Mouse (Mus musculus): Measurements from ENCODE around the gene Vcam1.

Vcam1 gene

DNA sequence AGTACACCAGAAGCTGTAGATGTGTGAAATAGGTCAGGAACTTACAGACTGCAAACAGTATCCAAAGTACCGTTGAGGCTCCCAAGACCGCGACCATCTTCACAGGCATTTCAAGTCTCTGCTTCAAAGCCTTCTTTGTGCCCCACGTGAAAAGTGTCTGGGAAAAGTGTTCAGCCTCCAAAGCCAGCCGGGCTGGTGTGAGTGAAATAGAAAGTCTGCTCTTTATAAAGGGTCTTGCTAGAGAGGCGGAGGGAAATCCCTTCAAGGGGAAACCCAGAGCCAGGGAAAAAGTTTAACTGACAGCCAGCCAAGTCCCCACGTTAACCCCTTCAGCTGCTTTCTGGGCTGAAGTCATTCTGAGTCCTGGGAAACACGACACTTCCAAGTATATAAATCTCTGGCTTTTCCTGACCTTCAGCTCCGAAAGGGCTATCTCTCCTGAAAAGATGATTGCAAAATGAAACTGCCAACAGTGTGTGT, at the start of gene Vcam1:
Gene Vcam1, minus strand, starts transcription at position 430 of the 480 bp plus-strand sequence.
- DNase-seq (ENCODE audit: extremely low spot score, low spot score) = peak; percentile 54

DNA sequence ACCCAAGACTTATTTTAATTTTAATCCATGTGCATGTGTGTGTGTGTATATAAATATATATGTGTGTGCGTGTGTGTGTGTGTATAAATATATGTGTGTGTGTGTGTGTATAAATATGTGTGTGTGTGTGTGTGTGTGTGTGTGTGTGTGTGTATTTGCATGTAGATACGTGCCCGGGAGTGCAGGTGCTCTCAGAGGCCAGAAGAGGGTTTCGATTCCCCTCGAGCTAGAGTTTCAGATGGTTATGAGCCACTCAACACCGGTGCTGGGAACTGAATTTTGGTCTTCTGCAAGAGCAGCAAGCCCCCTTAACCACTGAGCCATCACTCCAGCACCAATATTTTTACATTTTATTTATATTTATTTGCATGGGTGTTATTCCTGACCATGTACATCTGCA, 45.6 kb upstream of the Vcam1 start:
- DNase-seq (ENCODE audit: extremely low spot score, low spot score) = no peak

DNA sequence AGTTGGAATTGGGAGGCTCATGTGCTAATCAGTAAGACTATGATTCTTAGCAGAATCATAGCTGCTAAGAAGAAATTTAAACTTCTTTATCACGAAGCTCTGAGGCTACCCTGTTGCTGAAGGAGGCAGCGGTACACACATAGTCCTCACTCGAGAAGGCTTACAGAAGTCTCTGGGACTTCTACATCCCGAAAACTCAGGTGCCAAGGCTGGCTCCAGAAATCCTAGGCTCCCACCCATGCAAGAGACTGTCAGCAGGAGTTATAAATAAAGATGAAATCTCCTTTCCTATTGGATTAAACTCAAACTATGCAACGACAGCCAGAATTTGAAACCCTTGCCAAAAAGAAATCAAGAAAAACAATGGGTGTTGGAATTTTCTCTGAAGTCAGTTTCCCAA, 42.0 kb upstream of the Vcam1 start:
- DNase-seq (ENCODE audit: extremely low spot score, low spot score) = no peak

DNA sequence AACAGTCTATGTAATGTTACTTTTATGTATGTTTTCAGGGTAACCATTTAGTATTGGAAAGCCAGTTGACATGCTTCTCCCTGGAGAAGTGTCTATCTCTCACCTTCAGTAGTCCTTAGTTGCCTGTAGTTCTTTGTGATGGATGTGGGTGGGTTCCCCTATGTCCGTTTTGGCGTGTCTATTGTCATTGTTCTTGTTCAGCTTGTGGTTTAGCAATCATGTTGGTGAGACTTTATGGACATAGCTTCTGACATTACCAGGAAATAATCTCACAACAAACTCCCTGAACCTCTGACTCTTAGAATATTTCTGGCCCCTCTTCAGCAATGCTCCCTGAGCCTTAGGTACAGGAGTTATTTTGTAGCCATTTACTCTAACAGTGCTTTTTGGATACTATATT, 38.6 kb upstream of the Vcam1 start:
- no peak for DNase-seq (ENCODE audit: extremely low spot score, low spot score)

DNA sequence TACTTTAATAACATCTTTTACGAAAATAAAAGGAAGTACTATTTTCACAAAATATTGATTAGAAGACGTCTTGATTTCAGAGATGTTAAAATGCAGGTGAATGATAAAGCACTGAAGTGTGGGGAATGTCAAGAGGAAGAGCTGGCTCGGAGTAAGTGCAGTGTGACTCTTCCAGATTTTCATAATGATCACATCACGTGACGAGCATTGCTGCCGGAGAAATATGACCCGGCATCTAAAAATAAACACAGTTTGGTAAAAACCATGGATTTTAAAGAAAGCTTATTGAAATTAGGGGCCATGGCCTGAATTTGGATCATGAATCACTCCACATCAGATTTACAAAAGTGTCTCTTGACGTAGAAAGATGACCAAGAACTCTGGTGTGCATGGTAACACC, 36.8 kb upstream of the Vcam1 start:
- DNase-seq (ENCODE audit: extremely low spot score, low spot score) = no peak

DNA sequence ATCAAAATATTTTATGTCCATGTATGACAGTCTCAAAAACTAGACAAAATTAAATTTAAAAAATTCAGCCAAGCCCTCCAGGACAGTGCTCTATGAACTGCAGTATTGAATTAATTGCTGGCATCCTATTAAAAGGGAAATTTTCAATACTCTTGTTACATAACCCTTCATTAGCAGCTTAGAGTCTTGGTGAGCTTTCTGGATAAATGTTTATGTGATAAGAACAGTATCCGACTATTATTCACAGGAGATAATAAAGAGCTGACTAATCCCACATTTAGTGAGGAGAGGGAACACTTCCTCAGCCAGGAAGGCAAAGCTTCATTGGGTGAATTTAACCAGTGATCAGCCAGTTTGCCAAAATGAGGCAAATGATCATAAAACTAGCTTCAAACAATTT, 35.5 kb upstream of the Vcam1 start:
- DNase-seq (ENCODE audit: extremely low spot score, low spot score) = no peak

DNA sequence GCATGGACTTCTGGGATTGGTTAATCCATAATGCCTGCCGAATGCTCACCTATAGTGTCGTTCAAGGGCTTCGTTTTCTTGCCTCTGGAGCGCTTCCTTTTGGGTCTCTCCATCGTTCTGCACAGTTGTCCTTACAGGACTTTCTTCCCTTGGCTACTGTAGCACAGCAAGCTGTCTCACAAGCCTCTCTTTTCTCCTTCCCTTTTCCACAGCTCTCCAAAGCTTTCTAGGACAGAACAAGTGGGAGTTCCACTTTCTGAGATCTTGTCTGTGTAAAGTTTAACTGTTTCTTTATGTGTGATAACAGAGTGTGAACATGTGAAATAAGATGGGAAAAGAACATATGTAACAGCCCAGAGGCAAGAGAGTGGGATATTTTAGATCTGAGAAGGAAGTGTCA, 34.0 kb upstream of the Vcam1 start:
- no peak for DNase-seq (ENCODE audit: extremely low spot score, low spot score)

DNA sequence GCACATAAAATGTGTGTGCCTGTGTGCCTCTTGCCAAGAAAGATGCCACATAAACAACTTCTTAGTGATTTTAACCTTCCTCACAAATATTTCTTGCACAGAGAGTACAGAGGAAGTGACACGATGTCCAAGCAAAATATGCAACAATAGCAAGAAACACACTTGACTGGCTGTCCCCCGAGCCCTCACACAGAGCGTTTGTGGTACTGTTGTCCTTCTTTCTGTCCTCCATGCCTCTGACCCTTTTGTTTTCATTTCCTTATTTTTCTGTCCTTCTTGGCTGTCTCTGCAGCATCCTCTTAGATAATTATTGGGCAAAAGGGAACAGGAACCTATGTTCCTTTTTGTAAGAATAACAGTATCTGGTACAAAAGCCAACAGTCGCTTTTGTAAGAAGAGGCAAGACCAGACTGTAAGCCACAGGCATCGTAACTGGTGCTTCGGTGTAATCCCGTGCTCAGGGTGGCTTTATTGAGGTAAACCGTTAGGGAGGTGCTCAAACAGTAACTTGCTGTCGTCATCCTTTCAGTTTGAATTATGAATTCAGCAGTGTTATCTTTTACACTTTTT, 32.7 kb upstream of the Vcam1 start:
- no peak for DNase-seq (ENCODE audit: extremely low spot score, low spot score)

DNA sequence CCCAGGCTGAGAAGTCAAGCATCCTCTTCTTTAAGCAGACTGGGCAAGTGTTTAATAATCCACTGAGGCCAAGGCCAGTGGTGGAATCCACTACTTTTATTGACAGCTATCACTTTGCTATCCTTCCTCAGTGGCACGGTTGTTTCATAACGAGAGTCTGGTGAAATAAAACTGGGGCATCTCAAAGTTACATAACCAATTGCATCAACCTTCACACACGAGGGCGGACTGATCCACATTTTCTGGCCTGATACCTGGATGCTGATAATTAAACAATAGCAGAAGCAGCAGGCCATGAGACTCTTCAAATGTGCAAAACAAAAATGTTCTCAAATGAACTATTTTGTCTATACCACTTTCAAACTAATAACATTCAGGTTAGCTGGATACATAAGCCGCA, 29.9 kb upstream of the Vcam1 start:
- DNase-seq (ENCODE audit: extremely low spot score, low spot score) = no peak

DNA sequence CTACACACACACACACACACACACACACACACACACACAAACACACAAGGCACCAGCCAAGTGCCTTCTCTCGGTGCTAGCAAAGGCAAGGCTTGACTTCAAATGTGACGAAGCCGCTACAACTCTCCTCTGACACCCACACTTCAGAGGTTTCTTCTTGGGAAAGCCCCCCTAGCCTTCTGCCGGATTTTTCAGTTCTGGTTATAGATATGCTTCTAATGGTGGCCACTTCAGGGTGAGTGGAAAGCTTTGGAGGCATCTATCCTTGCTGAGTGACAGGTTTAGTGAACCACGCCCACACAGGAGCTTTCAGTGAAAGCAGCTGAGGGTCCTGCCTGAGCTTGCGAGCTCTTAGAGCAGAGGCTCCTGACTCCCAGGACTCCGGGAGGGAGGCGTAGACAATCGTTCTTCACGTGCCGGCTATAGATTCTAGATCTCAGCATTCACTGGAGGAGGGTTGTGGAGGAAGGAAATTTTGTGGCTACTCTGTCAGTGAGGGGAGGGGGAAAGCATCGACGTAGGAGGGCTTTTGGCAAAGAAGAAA, 28.0 kb upstream of the Vcam1 start:
- DNase-seq (ENCODE audit: extremely low spot score, low spot score) = no peak

DNA sequence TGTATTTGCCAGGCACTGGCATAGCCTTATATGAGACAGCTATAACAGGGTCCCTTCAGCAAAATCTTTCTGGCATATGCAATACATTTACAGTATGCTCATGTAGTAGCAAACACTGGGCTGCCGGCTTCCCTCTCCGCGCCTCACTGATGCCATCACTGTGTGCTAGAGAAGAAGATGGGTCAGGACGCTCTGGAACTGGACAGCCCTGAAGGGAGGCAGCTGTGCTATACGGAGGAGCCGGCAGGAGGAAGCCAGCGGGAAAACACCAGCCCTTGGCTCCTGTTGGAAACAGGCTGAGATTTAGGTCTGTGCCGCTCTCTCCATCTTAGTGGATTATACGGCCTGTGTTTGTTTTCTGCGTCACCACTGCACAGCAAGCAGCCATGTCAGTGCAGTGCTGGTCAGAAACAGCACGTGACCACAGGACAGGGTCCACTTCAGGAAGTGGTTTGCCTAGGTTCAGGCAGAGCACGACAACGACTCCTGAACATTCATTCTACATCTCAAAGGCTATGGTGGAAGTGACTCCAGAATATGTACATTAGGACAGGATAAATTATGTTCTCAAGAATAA, 20.7 kb upstream of the Vcam1 start:
- no peak for DNase-seq (ENCODE audit: extremely low spot score, low spot score)

DNA sequence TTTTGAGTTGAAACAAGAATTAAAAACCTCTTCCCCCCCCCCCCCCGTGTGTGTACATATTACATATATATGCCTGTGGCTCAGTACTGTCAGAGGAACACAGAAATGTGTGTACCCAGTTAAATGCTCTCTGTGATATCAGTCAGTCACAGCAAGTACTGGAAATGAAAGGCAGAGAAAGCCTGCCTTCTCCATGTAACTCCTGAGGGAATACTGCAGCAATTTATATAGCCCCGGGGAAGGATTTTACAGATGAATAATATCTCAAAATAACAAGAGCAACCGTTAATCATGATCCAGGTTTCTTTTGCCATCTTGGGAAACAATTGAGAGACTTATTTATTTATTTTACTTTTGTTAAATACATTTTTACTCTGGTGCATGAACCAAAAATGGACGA, 19.6 kb upstream of the Vcam1 start:
- no peak for DNase-seq (ENCODE audit: extremely low spot score, low spot score)

DNA sequence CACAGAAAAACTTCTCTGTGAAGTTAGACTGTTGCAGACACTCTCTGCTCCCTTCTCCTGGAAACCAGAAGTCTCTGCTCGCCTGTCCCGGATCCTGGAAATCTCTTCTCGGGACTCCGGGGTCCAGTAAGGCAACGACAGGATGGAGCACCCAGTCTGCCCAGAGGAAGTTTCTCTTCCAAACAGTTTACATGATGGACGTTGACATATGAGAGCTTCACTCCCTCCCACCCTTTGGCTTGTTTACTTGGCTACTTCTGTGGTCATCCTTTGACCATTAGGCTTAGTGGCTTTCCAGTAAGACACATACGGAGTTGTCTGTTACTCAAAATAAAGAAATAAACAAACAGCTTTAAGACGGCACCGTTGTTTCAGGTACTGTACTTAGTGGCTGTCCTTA, 19.2 kb upstream of the Vcam1 start:
- no peak for DNase-seq (ENCODE audit: extremely low spot score, low spot score)

DNA sequence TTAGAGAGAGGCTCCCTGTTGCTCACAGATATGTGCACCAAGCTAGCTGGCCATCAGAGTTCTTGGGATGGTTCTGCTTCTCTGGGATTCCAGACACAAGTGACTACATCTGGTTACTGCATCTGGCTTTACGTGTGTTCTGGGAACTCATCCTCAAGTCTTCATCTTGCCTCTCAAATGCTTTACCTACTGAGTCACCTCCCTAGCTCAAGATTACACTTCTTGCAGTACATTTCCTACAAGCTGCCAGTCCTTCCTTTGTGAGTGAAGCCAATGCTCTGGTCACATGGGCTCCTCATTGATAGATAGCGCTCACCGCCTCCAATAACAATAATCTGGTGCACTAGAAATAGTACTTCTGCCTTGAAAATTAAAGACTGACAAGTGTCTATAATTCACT, 11.7 kb upstream of the Vcam1 start:
- no peak for DNase-seq (ENCODE audit: extremely low spot score, low spot score)

DNA sequence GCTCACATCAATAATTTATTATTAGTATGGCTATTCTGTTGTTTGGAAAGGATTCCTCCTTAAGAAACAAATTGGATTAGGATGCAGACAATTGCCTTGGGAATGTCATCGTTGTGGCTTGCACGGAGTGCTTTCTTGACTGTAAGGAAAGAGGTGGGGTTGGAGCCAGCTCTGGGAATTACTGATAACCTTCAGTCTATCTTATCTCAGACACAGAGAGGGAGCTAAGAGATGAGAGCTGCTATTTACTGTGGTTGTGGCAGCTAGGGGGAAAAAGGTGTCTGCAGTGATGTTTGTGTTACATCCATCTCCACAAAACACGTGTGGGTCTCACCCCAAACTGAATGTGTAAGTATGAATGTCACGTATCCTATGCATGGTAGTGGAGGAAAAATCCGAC, 9.5 kb upstream of the Vcam1 start:
- no peak for DNase-seq (ENCODE audit: extremely low spot score, low spot score)

DNA sequence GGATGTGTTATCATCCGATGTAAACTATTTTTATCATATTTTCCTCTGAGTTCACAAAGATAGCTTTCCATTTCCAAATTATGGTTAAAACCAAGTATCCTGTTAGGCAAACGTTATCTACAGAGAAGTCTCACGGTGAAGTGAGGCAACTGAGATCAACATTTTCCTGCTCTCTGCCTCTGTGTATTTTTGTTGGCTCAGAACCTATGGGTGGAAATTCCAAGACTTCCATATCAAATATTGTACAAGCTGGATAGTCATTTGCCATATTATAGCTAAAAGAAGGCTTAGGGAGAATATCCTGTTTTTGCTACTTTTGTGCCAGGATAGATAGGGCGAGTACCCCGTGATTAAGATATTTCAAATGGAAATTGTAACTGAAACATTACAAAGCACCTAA, 8.6 kb upstream of the Vcam1 start:
- DNase-seq (ENCODE audit: extremely low spot score, low spot score) = no peak

DNA sequence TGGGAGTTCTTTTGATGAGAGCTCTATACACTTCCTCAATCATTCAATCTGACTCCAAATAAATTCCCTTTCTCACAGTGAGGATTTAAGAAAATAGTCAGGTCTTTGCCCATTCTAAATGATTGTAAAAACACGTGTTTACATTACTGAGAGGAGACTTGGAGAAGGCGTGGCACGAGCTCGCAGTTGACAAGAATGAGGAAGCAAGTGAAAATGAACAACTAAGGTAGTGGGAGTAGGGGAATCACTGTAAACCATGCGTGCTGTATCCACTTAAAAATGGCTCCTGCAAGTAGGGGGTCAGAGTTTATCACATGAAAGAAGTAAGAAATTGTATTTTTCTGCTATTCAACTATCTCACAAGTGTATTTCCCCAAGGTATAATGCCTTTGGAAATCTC, 3.9 kb upstream of the Vcam1 start:
- DNase-seq (ENCODE audit: extremely low spot score, low spot score) = no peak

DNA sequence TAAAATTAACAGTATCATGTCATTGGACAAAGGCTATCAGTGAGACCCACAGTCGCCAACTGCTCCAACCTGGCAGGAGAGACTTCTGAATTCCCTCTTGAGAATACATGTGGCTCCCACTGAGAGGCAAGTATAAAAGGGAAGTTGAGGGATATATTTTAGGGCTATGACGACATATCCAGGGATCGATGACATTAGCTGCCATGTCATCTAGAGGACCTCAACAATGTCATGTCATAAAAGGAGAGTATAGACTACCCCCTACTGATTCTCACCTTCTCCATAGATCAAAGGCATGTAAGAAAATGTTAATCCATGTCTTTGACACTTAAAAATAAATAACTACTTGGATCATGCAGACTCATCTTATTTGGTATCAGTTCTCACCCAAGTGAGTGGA, 1.2 kb upstream of the Vcam1 start:
- DNase-seq (ENCODE audit: extremely low spot score, low spot score) = no peak

DNA sequence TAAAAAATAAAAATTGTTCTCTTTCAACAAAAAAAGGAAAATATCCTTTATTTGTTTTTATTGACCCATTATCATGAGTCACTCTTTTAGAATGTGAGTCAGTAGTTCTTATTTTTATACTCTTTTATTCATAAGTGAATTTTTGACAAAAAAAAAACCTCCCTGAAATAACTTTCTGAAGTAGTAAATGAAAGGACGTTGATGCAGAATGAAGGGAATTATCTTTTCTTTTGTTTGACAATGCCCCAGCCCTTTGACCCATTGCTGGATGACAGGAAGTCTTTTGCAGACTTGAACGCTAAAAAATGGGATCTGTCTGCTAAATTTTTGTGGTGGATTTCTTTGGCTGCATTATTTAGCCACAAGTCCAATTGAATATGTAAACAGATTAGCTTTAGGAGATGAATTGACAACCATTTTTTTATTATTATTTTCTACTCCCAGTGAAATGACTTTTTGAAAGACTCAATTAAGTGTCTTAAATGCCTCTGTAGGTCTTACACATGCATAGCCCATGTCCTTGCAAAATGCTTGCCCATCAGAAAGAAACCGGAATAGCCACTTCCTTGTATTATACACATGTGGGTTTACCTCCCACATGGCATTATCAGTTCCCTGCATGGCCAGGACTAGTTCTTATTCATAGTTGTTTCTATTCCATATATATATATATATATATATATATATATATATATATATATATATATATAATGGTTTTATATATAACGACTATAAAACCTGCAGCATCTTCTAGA, 530 bp upstream of the Vcam1 start:
- no peak for DNase-seq (ENCODE audit: extremely low spot score, low spot score)

DNA sequence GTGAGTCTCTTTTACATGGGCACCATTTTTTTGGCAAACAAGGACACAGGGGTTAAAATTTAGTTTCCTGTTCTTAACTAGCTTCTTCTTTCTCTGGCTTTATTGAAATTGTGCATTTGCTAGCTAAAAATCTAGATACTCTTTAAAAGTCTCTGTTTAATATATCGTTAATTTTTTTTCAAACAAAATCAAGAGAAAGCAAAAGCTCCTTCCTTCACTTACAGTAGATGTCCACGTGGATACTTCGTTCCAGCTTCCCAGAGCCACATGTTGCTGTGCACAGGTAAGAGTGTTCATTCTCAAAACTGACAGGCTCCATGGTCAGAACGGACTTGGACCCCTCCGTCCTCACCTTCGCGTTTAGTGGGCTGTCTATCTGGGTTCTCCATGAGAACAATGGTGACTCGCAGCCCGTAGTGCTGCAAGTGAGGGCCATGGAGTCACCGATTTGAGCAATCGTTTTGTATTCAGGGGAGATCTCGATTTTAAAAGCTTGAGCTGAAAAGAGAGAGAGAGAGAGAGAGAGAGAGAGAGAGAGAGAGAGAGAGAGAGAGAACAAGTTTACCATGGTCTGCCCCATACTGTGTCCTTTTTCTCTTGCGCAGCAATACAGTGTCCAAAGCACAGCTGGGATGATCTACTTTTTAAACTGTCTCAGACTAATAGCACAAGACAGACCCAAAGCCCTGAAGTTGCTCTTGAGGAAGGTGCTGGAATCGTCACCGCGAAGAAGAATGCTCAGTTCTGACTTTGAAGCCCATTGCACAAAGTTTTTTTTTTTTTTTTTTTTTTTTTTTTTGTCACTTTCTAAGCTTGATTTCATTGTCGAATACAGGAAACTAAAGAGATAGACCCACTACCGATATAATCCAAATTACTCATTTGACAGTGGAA, 930 bp downstream of the Vcam1 start:
- no peak for DNase-seq (ENCODE audit: extremely low spot score, low spot score)

DNA sequence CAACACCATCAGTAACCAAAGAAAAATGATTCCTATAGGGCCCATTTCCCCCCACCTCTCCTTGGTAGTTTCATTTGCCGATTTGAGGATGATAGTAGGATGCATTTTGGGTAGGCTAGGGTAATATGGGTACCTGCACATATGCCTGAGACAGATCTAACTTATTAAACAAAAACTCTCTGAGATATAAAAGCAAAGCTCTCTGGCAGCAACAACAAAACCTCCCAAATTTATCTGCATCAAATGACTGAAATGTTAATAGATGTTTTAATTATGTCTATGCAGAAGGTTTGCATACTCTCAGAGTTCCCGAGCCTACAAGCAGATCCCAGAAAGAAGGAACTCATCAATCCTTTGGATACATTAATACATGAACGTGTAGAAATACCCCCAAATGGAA, 1.7 kb downstream of the Vcam1 start:
- DNase-seq (ENCODE audit: extremely low spot score, low spot score) = no peak

DNA sequence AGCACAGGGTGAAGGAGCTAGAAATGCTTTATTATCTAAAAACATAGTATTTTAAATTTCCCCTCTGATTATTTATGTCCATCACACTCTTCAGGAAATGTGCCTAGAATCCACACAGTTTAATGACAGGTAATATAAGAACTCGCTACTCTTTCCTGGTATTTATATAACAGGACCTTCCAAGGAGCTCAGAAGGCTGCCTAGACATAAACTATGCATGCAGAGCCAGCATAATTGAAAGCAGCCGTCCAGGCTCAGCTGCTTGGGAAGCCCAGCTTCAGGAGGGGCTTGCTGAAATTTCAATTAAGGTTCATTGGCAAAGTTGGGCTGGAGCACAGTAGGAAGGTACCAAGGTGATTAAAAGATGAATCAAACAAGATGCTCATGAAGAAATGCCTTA, 2.2 kb downstream of the Vcam1 start:
- DNase-seq (ENCODE audit: extremely low spot score, low spot score) = peak; percentile 41
